Mouse (Mus musculus): Measurements from ENCODE around the gene Zbbx.

Gene Zbbx
- long read RNA-seq, experiment 1, result 0 reads
- long read RNA-seq, experiment 2, result 0 reads

DNA sequence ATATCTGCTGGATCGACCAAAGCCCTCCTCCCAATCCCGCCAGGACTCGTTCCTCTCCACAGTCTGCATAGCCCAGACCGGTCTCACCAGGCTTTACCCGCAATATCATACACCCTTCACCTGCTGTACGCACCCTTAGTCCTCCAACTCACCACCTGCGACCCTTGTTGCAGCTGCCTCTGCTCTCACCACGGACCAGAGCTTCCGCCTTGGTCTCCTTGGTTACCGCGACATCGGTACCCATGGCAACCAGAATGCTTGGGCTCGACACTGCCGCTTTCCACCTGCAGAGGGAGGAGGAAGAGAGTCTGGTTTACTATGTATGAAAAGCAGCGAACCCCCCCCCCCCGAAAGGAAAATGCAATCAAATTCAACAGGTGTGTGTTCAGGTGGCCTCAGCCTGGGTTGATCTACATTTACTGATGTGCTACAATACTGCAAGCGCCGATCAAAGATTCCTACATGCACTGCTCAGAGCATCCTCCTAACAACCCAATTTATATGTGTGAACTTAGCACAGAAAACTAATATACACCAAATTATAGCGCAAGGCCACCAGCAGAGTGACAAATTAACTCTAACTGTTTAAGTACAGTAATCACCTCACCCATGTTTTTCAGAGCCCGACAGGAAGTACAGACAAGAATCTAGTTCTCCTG, at the start of gene Zbbx:
TSS of gene Zbbx (minus strand) at position 197 of the 659 bp plus-strand sequence.
- intact Hi-C loops (cut with DNase I), result no loop called here

GRCm38 (mm10) chr3:75202808-75203503, 38.1 kb upstream of the Zbbx start:
- intact Hi-C loops (cut with DNase I), result no loop called here

DNA sequence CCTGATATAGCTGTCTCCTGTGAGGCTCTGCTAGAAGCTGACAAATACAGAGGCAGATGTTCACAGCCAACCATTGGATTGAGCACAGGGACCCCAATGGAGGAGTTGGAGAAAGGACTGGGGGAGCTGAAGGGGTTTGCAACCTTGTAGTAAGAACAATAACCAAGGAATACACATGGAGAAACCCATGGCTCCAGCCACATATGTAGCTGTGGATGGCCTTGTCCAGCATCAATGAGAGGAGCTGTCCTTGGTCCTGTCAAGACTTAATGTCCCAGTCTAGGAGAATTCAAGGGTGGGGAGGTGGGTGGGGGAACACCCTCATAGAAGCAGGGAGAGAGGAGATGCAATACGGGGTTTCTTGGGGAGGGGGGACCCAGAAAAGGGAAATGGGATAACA, 17.8 kb upstream of the Zbbx start:
- intact Hi-C loops (cut with DNase I), result no loop called here

- intact Hi-C loops (cut with DNase I), result no loop called here
These were observed 23.0 kb downstream of the Zbbx start for GRCm38 (mm10) chr3:75141876-75142275.

GRCm38 (mm10) chr3:75104867-75105266, 60.0 kb downstream of the Zbbx start:
- intact Hi-C loops (cut with DNase I), result no loop called here

DNA sequence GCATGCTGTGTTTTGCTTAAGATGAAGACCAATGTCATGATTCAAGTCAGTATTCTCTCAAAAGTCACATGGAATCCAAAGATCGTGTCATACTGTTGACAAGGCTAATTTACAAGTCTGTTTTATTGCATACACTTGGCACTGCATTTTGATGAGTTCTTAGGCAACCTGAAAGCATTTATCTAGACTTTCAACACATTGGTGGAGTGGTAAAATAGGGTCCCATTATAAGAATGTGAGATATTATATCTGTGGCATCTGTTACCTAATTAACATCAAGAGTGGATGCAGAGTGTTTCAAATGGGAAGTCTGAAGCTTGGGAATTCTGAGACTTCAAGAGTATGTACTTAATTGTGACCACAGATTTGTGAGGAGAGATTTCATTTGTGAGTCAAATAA, 79.1 kb downstream of the Zbbx start:
- intact Hi-C loops (cut with DNase I), result no loop called here

DNA sequence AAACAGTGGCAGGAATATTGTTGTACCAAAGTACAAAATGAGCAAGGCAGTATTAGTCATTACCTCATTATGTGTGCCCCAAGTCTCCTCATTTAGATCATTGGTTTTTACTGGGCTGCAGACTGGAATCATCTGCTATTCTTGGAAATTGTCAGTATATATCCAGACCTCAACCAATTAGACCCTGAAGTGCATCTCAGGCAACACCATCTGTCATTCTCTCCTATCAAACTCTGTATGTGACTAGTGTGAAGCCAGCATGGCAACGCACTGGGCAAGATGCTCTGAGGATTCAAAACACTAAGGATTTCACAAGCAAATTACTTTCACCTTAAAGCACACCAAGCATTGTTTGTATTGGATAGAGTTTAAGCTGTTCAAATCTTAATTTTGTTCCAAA, 85.9 kb downstream of the Zbbx start:
- intact Hi-C loops (cut with DNase I), result no loop called here

- intact Hi-C loops (cut with DNase I), result no loop called here
These were observed 155.1 kb downstream of the Zbbx start for GRCm38 (mm10) chr3:75009701-75010100.
